ENCODE assay signal across 20 mouse cellular contexts in genomic region chr5:99388585-99389250, GRCm38 (mm10).
DNase-seq lines count a peak whose midpoint lies in the region; ATAC-seq and TF ChIP-seq lines count a peak whose summit lies in the region.
"Had no signal": no experiment of that assay in that cellular context is flagged by ENCODE, and none has a peak within 500 bp of the region (broad histone marks: within the 10 kb centered on the region; RNA-seq: fewer than 3 reads in every experiment).

No protein-coding gene starts in this region.

- peaks cover 16 to 19% of the 10 kb centered on the region in 2 experiments for H3K4me1 ChIP-seq in heart, embryonic 14.5 days (ENCODE audit: control insufficient read depth in 2 of 2, insufficient read depth in 2 of 2, low read length in 2 of 2)
- peaks cover 17% of the 10 kb centered on the region; the same call in 1 of the 2 replicates for H3K4me1 ChIP-seq in liver, embryonic 12.5 days
- H3K4me1 ChIP-seq in liver, embryonic 11.5 days (replicated peaks; ENCODE audit: control insufficient read depth, insufficient read depth, low read length) = peaks cover 10% of the 10 kb centered on the region; the same call in 1 of the 2 replicates
- no peaks in the 10 kb centered on the region for H3K4me1 ChIP-seq in G1E (ENCODE audit: insufficient read depth, low read depth, low read length)
- H3K4me1 ChIP-seq in liver, postnatal 0 days (ENCODE audit: insufficient read depth) = peaks cover 13% of the 10 kb centered on the region

- peak overlapping the region; percentile 29 to 39; a peak in 3 of 4 replicates for H3K27ac ChIP-seq in heart, embryonic 14.5 days (replicated peaks in 1 of 2; ENCODE audit: control insufficient read depth in 1 of 2, insufficient read depth in 1 of 2, low read depth in 2 of 2, low read length in 2 of 2)
- H3K27ac ChIP-seq in liver, embryonic 12.5 days = 0 out of 2 replicates have a peak overlapping the region, but pooled peaks have one; percentile 1
- no peak overlapping the region for H3K27ac ChIP-seq in liver, embryonic 11.5 days (ENCODE audit: low read depth, low read length)
- H3K27ac ChIP-seq in liver, postnatal 0 days (ENCODE audit: low read depth) = peak overlapping the region; percentile 86; the same call in 1 of the 2 replicates
- H3K27ac ChIP-seq: embryonic facial prominence, embryonic 10.5 days; forebrain, embryonic 15.5 days; hindbrain, embryonic 15.5 days; kidney, postnatal 0 days; midbrain, embryonic 12.5 days had no signal

- ATAC-seq in heart, embryonic 14.5 days (ENCODE audit: insufficient number of reproducible peaks, insufficient read depth, low FRiP score, low read depth) = no peak
- no peak for ATAC-seq in liver, embryonic 12.5 days
- no peak for ATAC-seq in liver, embryonic 11.5 days (replicated peaks; ENCODE audit: low FRiP score)
- 0 out of 2 replicates have a peak, but pooled peaks have one; percentile 15 for ATAC-seq in G1E (ENCODE audit: extremely low read depth, insufficient number of reproducible peaks, low FRiP score, poor library complexity, severe bottlenecking)
- ATAC-seq in liver, postnatal 0 days = no peak
- ATAC-seq: CD4-positive, CD25-positive, alpha-beta regulatory T cell, adult 4 months; forebrain, embryonic 15.5 days had no signal

- WGBS in heart, embryonic 14.5 days = 87% methylated on average over 10 of the region's 10 CpGs
- WGBS in liver, embryonic 12.5 days (ENCODE audit: insufficient replicate concordance) = 71% methylated on average over 10 of the region's 10 CpGs
- WGBS in liver, embryonic 11.5 days = 81% methylated on average over 10 of the region's 10 CpGs
- 84% methylated on average over 10 of the region's 10 CpGs for WGBS in liver, postnatal 0 days (ENCODE audit: insufficient replicate concordance)

- H3K4me2 ChIP-seq in heart, embryonic 14.5 days (ENCODE audit: low read length) = no peak overlapping the region
- no peak overlapping the region for H3K4me2 ChIP-seq in liver, embryonic 12.5 days
- H3K4me2 ChIP-seq in liver, embryonic 11.5 days = no peak overlapping the region
- H3K4me2 ChIP-seq in liver, postnatal 0 days (ENCODE audit: low read depth, low read length) = no peak overlapping the region
- H3K4me2 ChIP-seq: forebrain, embryonic 15.5 days; hindbrain, embryonic 15.5 days; liver, embryonic 15.5 days; midbrain, embryonic 12.5 days had no signal

- no peaks in the 10 kb centered on the region for H3K9me3 ChIP-seq in heart, embryonic 14.5 days (ENCODE audit: control insufficient read depth, low read length)
- no peaks in the 10 kb centered on the region for H3K9me3 ChIP-seq in liver, embryonic 12.5 days (replicated peaks)
- no peaks in the 10 kb centered on the region for H3K9me3 ChIP-seq in liver, embryonic 11.5 days (ENCODE audit: control insufficient read depth, low read length)
- peaks cover 75% of the 10 kb centered on the region for H3K9me3 ChIP-seq in G1E (replicated peaks)
- H3K9me3 ChIP-seq in liver, postnatal 0 days (ENCODE audit: low read length) = no peaks in the 10 kb centered on the region
- H3K9me3 ChIP-seq: embryonic facial prominence, embryonic 10.5 days; forebrain, embryonic 15.5 days; hindbrain, embryonic 15.5 days; liver, embryonic 15.5 days; midbrain, embryonic 12.5 days had no signal

- no peak for TF ChIP-seq CTCF in G1E (IDR thresholded peaks at IDR 0.05; ENCODE audit: low read depth, low read length)
- TF ChIP-seq CTCF in liver, postnatal 0 days (IDR thresholded peaks at IDR 0.05; ENCODE audit: low read depth) = no peak

- no peaks in the 10 kb centered on the region for H3K27me3 ChIP-seq in heart, embryonic 14.5 days (ENCODE audit: control insufficient read depth, insufficient read depth, low read length)
- H3K27me3 ChIP-seq in liver, embryonic 12.5 days (replicated peaks) = no peaks in the 10 kb centered on the region
- no peaks in the 10 kb centered on the region for H3K27me3 ChIP-seq in liver, embryonic 11.5 days (replicated peaks; ENCODE audit: control insufficient read depth, insufficient read depth, low read length)
- H3K27me3 ChIP-seq in G1E (ENCODE audit: insufficient read depth, low read length) = no peaks in the 10 kb centered on the region
- H3K27me3 ChIP-seq in liver, postnatal 0 days (ENCODE audit: insufficient read depth, low read length) = no peaks in the 10 kb centered on the region
- H3K27me3 ChIP-seq: forebrain, embryonic 15.5 days; liver, embryonic 15.5 days had no signal

- H3K4me3 ChIP-seq in heart, embryonic 14.5 days (ENCODE audit: control insufficient read depth in 1 of 2, insufficient read depth in 1 of 2, low read depth in 1 of 2, low read length in 2 of 2) = no peak overlapping the region
- no peak overlapping the region for H3K4me3 ChIP-seq in liver, embryonic 12.5 days
- H3K4me3 ChIP-seq in liver, embryonic 11.5 days (ENCODE audit: low read depth, low read length) = no peak overlapping the region
- no peak overlapping the region for H3K4me3 ChIP-seq in G1E (ENCODE audit: low read depth, low read length)
- no peak overlapping the region for H3K4me3 ChIP-seq in liver, postnatal 0 days (ENCODE audit: low read depth, low read length)
- H3K4me3 ChIP-seq: embryonic facial prominence, embryonic 10.5 days; forebrain, embryonic 15.5 days; hindbrain, embryonic 15.5 days; liver, embryonic 15.5 days; midbrain, embryonic 12.5 days had no signal

- DNase-seq in heart, adult 8-10 months (ENCODE audit: low spot score) = no peak
- DNase-seq in liver, embryonic 11.5 days (ENCODE audit: low spot score) = no peak
- no peak for DNase-seq in G1E (ENCODE audit: low spot score)
- DNase-seq in liver, postnatal 0 days = no peak
- DNase-seq in gastrocnemius, postnatal 10 days = no peak
- DNase-seq: cerebellum, adult 11 months; cerebellum, adult 9-11 months; retina, postnatal 1 day; right cerebral cortex, postnatal 25 days; spleen, adult 18-20 months; thymus, postnatal 14 days had no signal

- no peak overlapping the region for H3K9ac ChIP-seq in heart, embryonic 14.5 days (ENCODE audit: low read length)
- no peak overlapping the region for H3K9ac ChIP-seq in liver, embryonic 12.5 days
- H3K9ac ChIP-seq in liver, embryonic 11.5 days (ENCODE audit: low read depth, low read length) = no peak overlapping the region
- no peak overlapping the region for H3K9ac ChIP-seq in liver, postnatal 0 days (replicated peaks)
- H3K9ac ChIP-seq: forebrain, embryonic 15.5 days; hindbrain, embryonic 15.5 days; liver, embryonic 15.5 days; midbrain, embryonic 12.5 days had no signal

- H3K36me3 ChIP-seq in heart, embryonic 14.5 days (ENCODE audit: control insufficient read depth, insufficient read depth, low read length) = no peaks in the 10 kb centered on the region
- no peaks in the 10 kb centered on the region for H3K36me3 ChIP-seq in liver, embryonic 12.5 days
- no peaks in the 10 kb centered on the region for H3K36me3 ChIP-seq in liver, embryonic 11.5 days (ENCODE audit: control insufficient read depth, insufficient read depth, low read length)
- no peaks in the 10 kb centered on the region for H3K36me3 ChIP-seq in G1E (replicated peaks)
- no peaks in the 10 kb centered on the region for H3K36me3 ChIP-seq in liver, postnatal 0 days (replicated peaks; ENCODE audit: insufficient read depth, low read length)
- H3K36me3 ChIP-seq: embryonic facial prominence, embryonic 10.5 days; forebrain, embryonic 15.5 days; hindbrain, embryonic 15.5 days; liver, embryonic 15.5 days; midbrain, embryonic 12.5 days had no signal

- TF ChIP-seq EP300 in liver, postnatal 0 days (IDR thresholded peaks at IDR 0.05; ENCODE audit: low read depth) = no peak
